Mouse (Mus musculus) heart, embryonic 12.5 days (tissue): ENCODE results near the gene Gm21292. TPM values are rescaled to one million over a fixed set of nuclear protein-coding genes. Genes with fewer than 3 reads are reported as not detected.
"Not testable (repeated sequence)": the region's sequence is repeated elsewhere in the genome, so short reads cannot be mapped to it uniquely, and the experiment has no call there.

Source experiments
- ATAC-seq: fragments of 200-750 bp; cut with Nextera tagmentation; 2 replicates; pipeline ENCODE4 v1.8.0; 2017; ENCODE audit warnings: moderate TSS enrichment, moderate library complexity; ENCODE audit not compliant: insufficient number of reproducible peaks, low FRiP score
- H3K27ac ChIP-seq: fragments of 300-500 bp; sonication (generic); 2 replicates; pipeline ENCODE4 v1.5.1; 2016; ENCODE audit warnings: mild to moderate bottlenecking, moderate library complexity; ENCODE audit not compliant: poor library complexity, severe bottlenecking
- H3K27me3 ChIP-seq: fragments of 300-500 bp; sonication (generic); replicated peaks from 2 replicates; pipeline ENCODE4 v1.6.1; 2016; ENCODE audit warnings: mild to moderate bottlenecking, moderate library complexity
- H3K36me3 ChIP-seq: fragments of 300-500 bp; sonication (generic); 2 replicates; pipeline ENCODE4 v1.6.1; 2016; ENCODE audit warnings: mild to moderate bottlenecking, moderate library complexity
- H3K4me1 ChIP-seq: fragments of 300-500 bp; sonication (generic); replicated peaks from 2 replicates; pipeline ENCODE4 v1.6.1; 2016; ENCODE audit warnings: mild to moderate bottlenecking
- H3K4me2 ChIP-seq: fragments of 300-500 bp; sonication (generic); 2 replicates; pipeline ENCODE4 v1.6.1; 2016; ENCODE audit warnings: mild to moderate bottlenecking, moderate library complexity
- H3K4me3 ChIP-seq: fragments of 300-500 bp; sonication (generic); 2 replicates; pipeline ENCODE4 v1.5.1; 2016; ENCODE audit warnings: mild to moderate bottlenecking
- H3K9ac ChIP-seq: fragments of 300-500 bp; sonication (generic); 2 replicates; pipeline ENCODE4 v1.6.1; 2016; ENCODE audit warnings: mild to moderate bottlenecking, moderate library complexity
- H3K9me3 ChIP-seq: fragments of 300-500 bp; sonication (generic); replicated peaks from 2 replicates; pipeline ENCODE4 v1.6.1; 2016; ENCODE audit warnings: mild to moderate bottlenecking, moderate library complexity
- WGBS: fragments of 180-500 bp; shearing (Covaris S2); methylation state at CpG from one replicate; pipeline ENCODE4 v1.1.7; 2016; 5-methylcytosine and 5-hydroxymethylcytosine counted together
- polyA plus RNA-seq: library from polyadenylated mRNA; unstranded; fragments of >200 nt; fragmentation: Nextera tagmentation; extraction: Ambion mirVana; gene quantifications from 2 replicates; pipeline ENCODE4 v1.2.1, GENCODE M21; 2016

Gene Gm21292
- not detected in 2 replicates for polyA plus RNA-seq

GRCm38 (mm10) chrY:9133824-9134223, at the start of gene Gm21292:
Gene Gm21292, minus strand, starts transcription at chrY:9133924.
- not testable (repeated sequence) for ATAC-seq, H3K4me3 ChIP-seq, H3K9ac ChIP-seq, H3K9me3 ChIP-seq, H3K27me3 ChIP-seq, H3K4me1 ChIP-seq, H3K27ac ChIP-seq, H3K36me3 ChIP-seq, H3K4me2 ChIP-seq
- WGBS: 44% methylated on average over 2 of the region's 2 CpGs

Other genes with a start within 250 kb of the Gm21292 start
- not detected in 2 replicates for gene Gm21721, start 68.3 kb upstream of the Gm21292 start, polyA plus RNA-seq
- not detected in 2 replicates for gene Gm21812, start 213.3 kb upstream of the Gm21292 start, polyA plus RNA-seq